Mouse (Mus musculus) kidney, embryonic 14.5 days (tissue): ENCODE data around the gene Txlng. TPM values are rescaled to one million over a fixed set of nuclear protein-coding genes. Genes with fewer than 3 reads are reported as not detected.

ENCODE experiments used
- ATAC-seq: fragments of 200-750 bp; cut with Nextera tagmentation; 2 replicates; pipeline ENCODE4 v1.8.0; 2017; ENCODE audit warnings: moderate number of reproducible peaks, mild to moderate bottlenecking, moderate TSS enrichment, moderate library complexity; ENCODE audit not compliant: low FRiP score, low TSS enrichment
- H3K27ac ChIP-seq: fragments of 300-500 bp; sonication (generic); 2 replicates; pipeline ENCODE4 v1.5.1; 2014; ENCODE audit warnings: low read depth, mild to moderate bottlenecking, low read length, moderate library complexity, mixed read lengths
- H3K27me3 ChIP-seq: fragments of 300-500 bp; sonication (generic); 2 replicates; pipeline ENCODE4 v1.6.1; 2014; ENCODE audit warnings: mild to moderate bottlenecking, low read length; ENCODE audit not compliant: control insufficient read depth, insufficient read depth
- H3K36me3 ChIP-seq: fragments of 300-500 bp; sonication (generic); 2 replicates; pipeline ENCODE4 v1.6.1; 2014; ENCODE audit warnings: low read length, mixed read lengths; ENCODE audit not compliant: control insufficient read depth, insufficient read depth
- H3K4me1 ChIP-seq: fragments of 300-500 bp; sonication (generic); 2 replicates; pipeline ENCODE4 v1.6.1; 2014; ENCODE audit warnings: low read length, mixed read lengths; ENCODE audit not compliant: control insufficient read depth, insufficient read depth
- H3K4me2 ChIP-seq: fragments of 300-500 bp; sonication (generic); replicated peaks from 2 replicates; pipeline ENCODE4 v1.6.1; 2014; ENCODE audit warnings: low read depth, mild to moderate bottlenecking, low read length
- H3K4me3 ChIP-seq: fragments of 300-500 bp; sonication (generic); 2 replicates; pipeline ENCODE4 v1.5.1; 2014; ENCODE audit warnings: mild to moderate bottlenecking, low read length
- H3K9ac ChIP-seq: fragments of 300-500 bp; sonication (generic); 2 replicates; pipeline ENCODE4 v1.6.1; 2014; ENCODE audit warnings: low read depth, mild to moderate bottlenecking, low read length, moderate library complexity
- H3K9me3 ChIP-seq: fragments of 300-500 bp; sonication (generic); 2 replicates; pipeline ENCODE4 v1.6.1; 2016; ENCODE audit warnings: low read length; ENCODE audit not compliant: control insufficient read depth
- WGBS: fragments of 180-500 bp; shearing (Covaris S2); extraction: QIAGEN DNeasy Blood & Tissue Kit; methylation state at CpG from one replicate; pipeline ENCODE4 v1.1.7; 2014; 5-methylcytosine and 5-hydroxymethylcytosine counted together
- polyA plus RNA-seq: library from polyadenylated mRNA; unstranded; fragments of >200 nt; fragmentation: Nextera tagmentation; extraction: Ambion mirVana; gene quantifications from 2 replicates; pipeline ENCODE4 v1.2.1, GENCODE M21; 2014

Txlng gene
- polyA plus RNA-seq, result 12.8 and 17.6 TPM in 2 replicates

- Histone ChIP-seq H3K27ac (no peak within 1 kb of the TSS), H3K4me2 (peak within 1 kb of the TSS; percentile 65), H3K27me3 (no peaks in the 10 kb centered on the region), H3K9me3 (no peaks in the 10 kb centered on the region), H3K4me1 (no peaks in the 10 kb centered on the region), H3K36me3 (no peaks in the 10 kb centered on the region), H3K9ac (peak within 1 kb of the TSS; percentile 56), H3K4me3 (peak within 1 kb of the TSS; percentile 56)
- WGBS, result 29% methylated on average over 37 of the region's 37 CpGs
- ATAC-seq, result peak; percentile 99
Observed at GRCm38 (mm10) chrX:162829203-162829708, at the start of gene Txlng. Gene Txlng, minus strand, starts transcription at chrX:162829454.

- Histone ChIP-seq H3K36me3 (peaks cover 5% of the 10 kb centered on the region; the same call in 1 of the 2 replicates), H3K4me3 (no peak overlapping the region), H3K9me3 (no peaks in the 10 kb centered on the region), H3K27ac (no peak overlapping the region), H3K27me3 (no peaks in the 10 kb centered on the region), H3K4me2 (no peak overlapping the region), H3K4me1 (no peaks in the 10 kb centered on the region), H3K9ac (no peak overlapping the region)
- 88% methylated on average over 3 of the region's 3 CpGs for WGBS
- ATAC-seq, result no peak
Observed at GRCm38 (mm10) chrX:162878236-162878635, 49.0 kb upstream of the Txlng start.

GRCm38 (mm10) chrX:162873761-162874160 is 44.5 kb upstream of the Txlng start:
- H3K9me3 ChIP-seq, result no peaks in the 10 kb centered on the region

GRCm38 (mm10) chrX:162871734-162872517 is 42.7 kb upstream of the Txlng start:
- Histone ChIP-seq H3K4me1 (no peaks in the 10 kb centered on the region), H3K9me3 (no peaks in the 10 kb centered on the region), H3K4me3 (no peak overlapping the region), H3K27me3 (no peaks in the 10 kb centered on the region), H3K4me2 (no peak overlapping the region), H3K9ac (no peak overlapping the region), H3K27ac (no peak overlapping the region), H3K36me3 (peaks cover 4% of the 10 kb centered on the region; the same call in 1 of the 2 replicates)
- 42% methylated on average over 4 of the region's 4 CpGs for WGBS
- no peak for ATAC-seq

More at GRCm38 (mm10) chrX:162873761-162874160, 44.5 kb upstream of the Txlng start:
- H3K9ac ChIP-seq, result no peak overlapping the region
- 93% methylated on average over 2 of the region's 2 CpGs for WGBS
- no peak overlapping the region for H3K4me2 ChIP-seq
- no peak overlapping the region for H3K4me3 ChIP-seq
- no peaks in the 10 kb centered on the region for H3K4me1 ChIP-seq
- no peaks in the 10 kb centered on the region for H3K27me3 ChIP-seq
- peaks cover 8% of the 10 kb centered on the region; the same call in 1 of the 2 replicates for H3K36me3 ChIP-seq
- no peak overlapping the region for H3K27ac ChIP-seq
- ATAC-seq, result no peak

GRCm38 (mm10) chrX:162868294-162868965 is 39.2 kb upstream of the Txlng start:
- 83% methylated on average over 3 of the region's 3 CpGs for whole genome bisulfite sequencing
- Histone ChIP-seq H3K9ac (no peak overlapping the region), H3K27me3 (no peaks in the 10 kb centered on the region), H3K4me2 (no peak overlapping the region), H3K9me3 (no peaks in the 10 kb centered on the region), H3K4me3 (no peak overlapping the region), H3K4me1 (no peaks in the 10 kb centered on the region), H3K27ac (no peak overlapping the region), H3K36me3 (peaks cover 4% of the 10 kb centered on the region; the same call in 1 of the 2 replicates)
- ATAC-seq, result no peak

GRCm38 (mm10) chrX:162848682-162849081 is 19.4 kb upstream of the Txlng start:
- no peaks in the 10 kb centered on the region for H3K9me3 ChIP-seq
- no peaks in the 10 kb centered on the region for H3K27me3 ChIP-seq
- no peak overlapping the region for H3K4me2 ChIP-seq
- no peaks in the 10 kb centered on the region for H3K36me3 ChIP-seq
- 90% methylated on average over 1 of the region's 1 CpGs for WGBS
- H3K4me1 ChIP-seq, result no peaks in the 10 kb centered on the region
- no peak for ATAC-seq
- H3K4me3 ChIP-seq, result no peak overlapping the region
- no peak overlapping the region for H3K9ac ChIP-seq
- no peak overlapping the region for H3K27ac ChIP-seq

- Histone ChIP-seq H3K4me1 (no peaks in the 10 kb centered on the region), H3K9me3 (no peaks in the 10 kb centered on the region), H3K4me3 (no peak overlapping the region), H3K27ac (no peak overlapping the region), H3K27me3 (no peaks in the 10 kb centered on the region), H3K4me2 (no peak overlapping the region), H3K36me3 (no peaks in the 10 kb centered on the region), H3K9ac (no peak overlapping the region)
- ATAC-seq, result no peak
- WGBS, result 92% methylated on average over 3 of the region's 3 CpGs
Observed at GRCm38 (mm10) chrX:162845531-162845930, 16.3 kb upstream of the Txlng start.

GRCm38 (mm10) chrX:162844447-162845100 is 15.3 kb upstream of the Txlng start:
- Histone ChIP-seq H3K4me2 (no peak overlapping the region), H3K9me3 (no peaks in the 10 kb centered on the region), H3K27ac (no peak overlapping the region), H3K27me3 (no peaks in the 10 kb centered on the region), H3K4me1 (no peaks in the 10 kb centered on the region), H3K4me3 (no peak overlapping the region), H3K36me3 (no peaks in the 10 kb centered on the region), H3K9ac (no peak overlapping the region)
- 79% methylated on average over 8 of the region's 8 CpGs for WGBS
- no peak for ATAC-seq
